Mouse (Mus musculus) urinary bladder, postnatal 36 days (tissue): ENCODE data around the gene Ascc2.
"Not testable (repeated sequence)": the region's sequence is repeated elsewhere in the genome, so short reads cannot be mapped to it uniquely, and the experiment has no call there.

Source experiments
- DNase-seq, 2 experiments: peaks; one replicate each; pipeline ENCODE4 v3.0.0; 2022; ENCODE audit warnings: low spot score in 2 of 2, mixed read lengths in 1 of 2

Ascc2 gene

GRCm38 (mm10) chr11:4629861-4630280 is 7.7 kb upstream of the Ascc2 start:
- DNase-seq: no peak

GRCm38 (mm10) chr11:4633420-4633819 is 4.1 kb upstream of the Ascc2 start:
- peak; percentile 34 to 52 for DNase-seq

GRCm38 (mm10) chr11:4634395-4634794 is 3.2 kb upstream of the Ascc2 start:
- no peak for DNase-seq

- no peak for DNase-seq
These were observed 685 bp upstream of the Ascc2 start for GRCm38 (mm10) chr11:4636782-4637342.

GRCm38 (mm10) chr11:4638261-4638660 is 714 bp downstream of the Ascc2 start:
- no peak for DNase-seq

GRCm38 (mm10) chr11:4641185-4641584 is 3.6 kb downstream of the Ascc2 start:
- no peak for DNase-seq

- no peak for DNase-seq
These were observed 6.2 kb downstream of the Ascc2 start for GRCm38 (mm10) chr11:4643722-4644121.

GRCm38 (mm10) chr11:4645180-4645579 is 7.6 kb downstream of the Ascc2 start:
- DNase-seq: not testable (repeated sequence)

GRCm38 (mm10) chr11:4646409-4646808 is 8.9 kb downstream of the Ascc2 start:
- no peak for DNase-seq

- DNase-seq: no peak
These were observed 22.3 kb downstream of the Ascc2 start for GRCm38 (mm10) chr11:4659818-4660217.

- no peak for DNase-seq
These were observed 22.9 kb downstream of the Ascc2 start for GRCm38 (mm10) chr11:4660309-4661025.

GRCm38 (mm10) chr11:4661324-4661723 is 23.8 kb downstream of the Ascc2 start:
- DNase-seq: peak in 1 of 2 experiments; percentile 25

GRCm38 (mm10) chr11:4661871-4662495 is 24.4 kb downstream of the Ascc2 start:
- no peak for DNase-seq

- no peak for DNase-seq
These were observed 24.9 kb downstream of the Ascc2 start for GRCm38 (mm10) chr11:4662496-4662878.

GRCm38 (mm10) chr11:4671736-4672135 is 34.2 kb downstream of the Ascc2 start:
- DNase-seq: no peak

- DNase-seq: peak; percentile 47 to 60
These were observed 37.0 kb downstream of the Ascc2 start for GRCm38 (mm10) chr11:4674593-4674992.

- DNase-seq: peak; percentile 63 to 71
These were observed 37.6 kb downstream of the Ascc2 start for GRCm38 (mm10) chr11:4675126-4675562.

GRCm38 (mm10) chr11:4675693-4676092 is 38.1 kb downstream of the Ascc2 start:
- no peak for DNase-seq

- no peak for DNase-seq
These were observed 39.8 kb downstream of the Ascc2 start for GRCm38 (mm10) chr11:4677250-4677872.

GRCm38 (mm10) chr11:4678700-4679440 is 41.3 kb downstream of the Ascc2 start:
- DNase-seq: no peak

GRCm38 (mm10) chr11:4679441-4679832 is 41.9 kb downstream of the Ascc2 start:
- no peak for DNase-seq

GRCm38 (mm10) chr11:4680126-4680525 is 42.6 kb downstream of the Ascc2 start:
- DNase-seq: no peak
